Mouse (Mus musculus) NIH3T3 (cell line): ENCODE data around the gene Lgr5.

ENCODE experiments used
- DNase-seq: peaks from one replicate; pipeline ENCODE4 v3.0.0-alpha.2; 2012; ENCODE audit warnings: low read depth

Lgr5 gene

DNA sequence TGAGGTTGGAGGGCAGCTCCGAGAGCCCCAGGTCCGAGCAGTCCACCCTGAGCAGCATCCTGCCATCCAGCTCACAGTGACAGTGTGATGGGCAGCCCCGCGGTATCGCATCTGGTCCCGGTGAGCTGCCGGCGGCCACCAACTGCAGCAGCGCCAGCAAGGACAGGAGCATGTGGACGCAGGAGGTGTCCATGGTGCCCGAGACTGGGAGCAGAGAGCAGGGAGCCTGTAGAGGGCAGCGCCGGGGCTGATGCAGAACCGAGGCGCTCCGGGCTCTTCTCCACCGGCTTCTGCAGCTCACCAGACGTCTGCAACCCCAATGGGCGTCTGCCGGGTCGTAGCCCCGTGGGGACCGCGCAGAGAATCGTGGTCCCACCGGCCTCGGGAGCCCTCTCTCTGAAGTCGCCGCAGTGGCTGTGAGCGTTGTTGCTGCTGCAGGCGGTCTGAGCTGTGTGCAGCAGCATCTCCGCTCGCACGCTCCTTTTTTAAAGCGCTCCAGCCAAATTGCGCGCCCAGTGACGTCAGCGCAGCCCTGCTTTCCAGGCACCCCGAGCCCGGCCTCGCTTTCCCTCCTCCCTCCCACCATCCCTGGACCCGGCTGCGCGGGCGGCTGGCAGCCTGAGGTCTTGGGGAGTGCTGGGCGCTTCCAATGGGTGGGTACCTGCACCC lies at the start of gene Lgr5:
TSS of gene Lgr5 (minus strand) at position 480 of the 669 bp plus-strand sequence.
- peak; percentile 38 for DNase-seq

DNA sequence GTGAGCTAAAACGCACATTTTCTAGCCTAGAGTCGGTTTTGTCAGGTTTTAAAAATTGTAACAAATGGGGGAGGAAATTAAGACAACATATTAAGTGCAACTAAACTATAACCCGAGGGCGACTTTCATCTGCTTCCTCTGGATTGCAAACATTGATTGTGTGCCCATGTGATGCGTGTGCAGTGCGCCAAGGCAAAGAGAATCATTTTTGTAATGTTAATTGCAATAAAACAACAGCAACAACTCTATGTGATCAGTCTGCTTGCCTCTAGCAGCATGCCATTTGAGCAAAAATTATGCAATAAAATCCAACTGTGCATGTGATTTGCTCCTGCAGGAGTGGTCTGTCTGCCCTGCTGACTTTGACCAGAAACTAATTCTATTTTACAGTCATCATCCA lies 39.1 kb upstream of the Lgr5 start:
- no peak for DNase-seq

GRCm38 (mm10) chr10:115624957-115625356 lies 37.4 kb upstream of the Lgr5 start:
- no peak for DNase-seq

DNA sequence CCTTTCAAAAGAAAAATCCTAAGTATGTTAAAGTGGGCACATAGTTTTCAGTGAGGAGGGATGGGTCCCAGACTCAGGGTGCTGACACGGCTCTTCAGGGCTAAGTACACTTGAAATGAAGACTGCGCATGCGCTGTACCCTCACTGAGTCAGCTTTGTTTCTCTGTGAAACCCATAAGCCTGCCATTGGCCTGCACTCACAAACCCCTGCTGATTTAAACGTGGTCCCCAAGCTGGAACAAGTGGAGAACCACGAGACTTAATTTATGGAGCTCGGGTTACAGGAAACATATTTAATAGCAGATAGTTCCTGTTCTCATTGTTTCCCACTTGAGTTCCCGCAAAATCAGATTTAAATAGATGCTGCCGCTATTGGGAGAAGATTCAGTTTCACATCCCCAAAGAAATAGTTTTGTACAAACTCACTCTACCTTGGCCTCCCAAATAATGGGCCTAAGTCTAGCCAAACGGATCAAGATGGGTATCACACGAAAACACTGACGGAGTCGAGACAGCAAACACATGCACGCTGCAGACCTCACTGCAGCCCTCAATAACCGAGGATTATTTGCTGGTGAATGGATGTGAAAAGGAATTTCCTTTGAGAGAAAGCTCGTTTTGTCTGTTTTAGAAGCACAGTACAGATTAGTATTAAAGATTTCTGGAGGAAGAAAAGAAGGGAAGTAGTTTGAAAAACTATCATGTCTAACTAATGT lies 36.5 kb upstream of the Lgr5 start:
- DNase-seq = no peak

DNA sequence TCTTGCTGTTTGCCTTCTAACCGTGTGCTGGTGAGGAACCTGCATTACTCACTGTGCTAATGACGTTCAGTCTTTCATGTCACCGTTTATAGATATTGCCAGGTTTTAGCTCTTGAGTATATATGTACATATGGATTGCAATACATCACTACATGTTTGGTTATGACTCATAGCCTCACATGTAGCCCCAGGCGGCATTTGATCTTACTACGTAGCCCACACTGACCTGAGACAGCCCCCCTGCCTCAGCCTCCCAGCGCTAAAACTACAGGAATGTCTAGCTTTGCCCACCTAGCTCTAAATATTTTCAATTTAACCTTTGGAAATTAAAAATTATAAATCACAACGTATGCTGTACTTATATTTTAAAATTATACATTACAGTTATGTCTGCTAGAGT lies 35.9 kb upstream of the Lgr5 start:
- DNase-seq = no peak

- no peak for DNase-seq
Observed at GRCm38 (mm10) chr10:115618288-115618856, 30.8 kb upstream of the Lgr5 start.

- peak; percentile 75 for DNase-seq
Observed at GRCm38 (mm10) chr10:115617456-115618287, 30.1 kb upstream of the Lgr5 start.

DNA sequence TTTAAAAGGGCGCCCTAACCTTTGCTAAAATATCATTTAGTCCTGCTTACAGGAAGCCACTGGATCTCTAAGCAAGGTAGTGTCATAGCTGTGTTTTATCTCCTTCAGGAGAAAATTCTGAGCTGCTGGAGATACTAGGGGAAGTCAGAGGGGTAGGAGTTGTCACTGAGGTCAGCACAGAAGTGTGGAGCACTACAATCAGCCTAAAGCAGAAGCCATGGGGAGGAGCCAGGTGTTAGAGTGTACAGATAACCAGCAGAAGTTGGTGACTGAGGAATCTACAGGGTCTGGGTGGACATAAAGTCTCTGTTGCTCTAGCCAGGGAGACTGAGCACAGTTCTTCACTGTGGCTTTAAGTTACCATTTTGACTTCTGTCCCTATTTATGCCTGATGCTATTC lies 8.2 kb upstream of the Lgr5 start:
- no peak for DNase-seq

- DNase-seq = peak; percentile 52
Observed at GRCm38 (mm10) chr10:115593651-115594050, 6.1 kb upstream of the Lgr5 start.

DNA sequence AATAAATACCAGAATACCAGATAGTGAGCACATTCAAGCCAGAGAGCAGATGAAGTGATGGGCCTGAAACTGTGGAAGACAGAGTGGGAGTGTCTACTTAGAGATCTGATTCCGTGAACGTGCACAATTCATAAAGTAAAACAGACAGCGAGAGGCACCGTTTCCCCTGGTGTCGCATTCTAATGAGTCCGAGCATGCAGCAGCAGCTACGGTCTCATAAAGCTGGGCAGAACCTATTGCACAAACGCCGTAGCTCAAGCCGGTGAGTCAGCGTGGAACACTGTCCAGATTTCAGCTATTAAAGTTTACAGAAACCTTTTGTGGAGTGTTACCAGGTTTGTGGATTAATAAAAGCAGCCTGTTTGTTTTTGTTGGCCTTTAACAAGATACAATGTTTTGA lies 5.6 kb upstream of the Lgr5 start:
- DNase-seq = peak; percentile 88

GRCm38 (mm10) chr10:115587979-115588378 lies 399 bp upstream of the Lgr5 start:
- DNase-seq = no peak

DNA sequence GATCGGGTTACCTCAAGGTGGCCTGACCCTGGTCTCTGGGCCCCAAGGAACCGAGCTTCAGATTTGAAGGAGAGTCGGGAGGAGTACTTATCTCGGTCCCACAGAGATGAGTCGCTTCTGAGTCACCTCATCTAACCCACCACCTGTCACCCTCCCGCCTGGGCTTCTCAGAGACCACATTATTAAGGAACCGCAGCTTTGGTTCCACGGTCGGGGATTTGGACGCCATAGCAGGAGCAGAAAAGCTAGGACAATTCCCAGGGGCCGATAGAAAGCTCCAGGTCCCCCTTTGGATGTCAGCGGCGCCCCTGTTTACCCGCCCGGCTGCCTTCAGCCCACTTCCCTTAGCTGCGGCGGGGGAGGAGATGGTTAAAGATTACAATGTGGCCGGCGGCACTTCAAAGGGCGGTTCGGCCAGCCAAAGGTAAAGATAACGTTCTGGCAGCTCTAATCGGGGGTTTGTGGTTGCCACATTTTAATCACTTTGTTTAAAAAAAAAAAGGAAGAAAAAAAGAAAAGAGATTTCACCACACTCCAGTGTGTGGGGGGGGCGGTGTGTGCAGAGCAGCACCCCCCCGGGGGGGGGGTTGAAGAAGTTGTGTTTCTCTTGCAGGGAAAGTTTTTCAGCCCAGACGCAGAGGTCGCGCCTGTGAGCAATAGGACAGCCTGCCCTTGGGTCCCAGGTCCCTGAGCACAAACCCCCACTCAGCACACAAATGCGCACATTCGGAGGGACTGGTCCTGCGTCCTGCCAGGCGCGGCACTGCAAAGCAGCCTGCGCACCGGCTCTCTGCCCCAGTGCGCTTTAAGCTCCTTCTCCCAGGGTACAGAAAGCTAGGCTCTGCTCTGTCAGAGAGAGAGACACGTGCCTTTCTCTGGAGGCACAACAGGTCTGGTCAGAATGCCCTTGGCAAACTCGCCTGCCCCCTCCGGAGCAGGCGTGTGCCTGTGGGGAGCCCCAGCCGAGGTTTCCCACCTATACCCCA lies 1.0 kb downstream of the Lgr5 start:
- DNase-seq = peak; percentile 7

DNA sequence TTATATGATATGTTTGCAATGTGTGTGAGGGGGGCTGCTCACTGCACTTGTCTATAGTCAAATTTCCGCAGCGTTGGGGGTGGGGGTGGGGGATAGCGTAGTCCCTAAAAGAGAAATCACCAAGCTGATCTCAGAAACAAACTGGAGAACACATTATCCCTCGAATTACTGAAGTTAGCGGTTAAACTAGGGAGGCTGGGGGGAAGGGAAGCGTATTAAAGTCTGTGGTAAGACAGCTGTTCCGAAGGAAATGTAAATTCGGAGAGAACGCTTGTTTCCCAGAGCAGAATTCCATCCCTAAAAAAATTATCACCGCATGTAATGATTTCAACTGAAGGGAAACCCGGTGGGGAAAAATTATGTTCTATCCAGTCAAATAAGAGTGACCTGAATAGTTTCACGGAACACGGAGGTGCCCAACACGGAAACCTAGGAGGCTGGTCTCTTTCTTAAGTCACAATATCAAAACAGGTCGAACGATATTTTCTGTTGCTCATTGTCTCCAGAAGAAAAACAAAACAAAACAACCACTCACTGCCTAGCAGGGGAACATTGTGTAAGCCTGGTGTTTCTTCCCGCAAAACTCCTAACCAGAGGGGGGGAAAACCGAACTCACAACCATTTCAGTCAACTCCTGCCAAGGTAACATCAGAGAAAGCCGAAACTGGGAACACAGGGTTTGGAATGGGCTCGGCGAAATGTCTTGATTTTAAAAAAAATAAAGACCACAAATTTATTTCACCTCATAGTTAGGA lies 1.9 kb downstream of the Lgr5 start:
- DNase-seq = no peak

GRCm38 (mm10) chr10:115584656-115585055 lies 2.9 kb downstream of the Lgr5 start:
- no peak for DNase-seq

- no peak for DNase-seq
Observed at GRCm38 (mm10) chr10:115583071-115583470, 4.5 kb downstream of the Lgr5 start.

- DNase-seq = no peak
Observed at GRCm38 (mm10) chr10:115581971-115582370, 5.6 kb downstream of the Lgr5 start.

DNA sequence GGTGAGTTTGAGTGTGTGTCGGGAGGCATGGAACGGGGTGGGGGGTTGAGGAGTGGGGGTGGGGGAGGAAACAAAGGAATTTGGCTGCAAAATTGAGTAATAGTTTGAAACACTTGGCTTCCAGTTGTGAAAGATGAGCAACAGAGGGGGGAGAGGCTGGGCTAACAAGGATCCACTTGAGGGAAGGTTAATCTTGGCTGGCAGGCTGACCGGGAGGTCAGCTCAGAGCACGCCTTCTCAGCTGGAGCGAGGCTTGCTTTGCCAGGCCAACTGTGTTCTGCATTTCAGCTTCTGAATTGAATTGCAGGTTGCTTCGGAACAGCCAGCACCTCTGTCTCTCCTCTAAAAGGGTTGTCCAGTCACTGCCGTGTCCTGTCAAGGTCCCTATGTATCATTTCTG lies 8.1 kb downstream of the Lgr5 start:
- DNase-seq = no peak

DNA sequence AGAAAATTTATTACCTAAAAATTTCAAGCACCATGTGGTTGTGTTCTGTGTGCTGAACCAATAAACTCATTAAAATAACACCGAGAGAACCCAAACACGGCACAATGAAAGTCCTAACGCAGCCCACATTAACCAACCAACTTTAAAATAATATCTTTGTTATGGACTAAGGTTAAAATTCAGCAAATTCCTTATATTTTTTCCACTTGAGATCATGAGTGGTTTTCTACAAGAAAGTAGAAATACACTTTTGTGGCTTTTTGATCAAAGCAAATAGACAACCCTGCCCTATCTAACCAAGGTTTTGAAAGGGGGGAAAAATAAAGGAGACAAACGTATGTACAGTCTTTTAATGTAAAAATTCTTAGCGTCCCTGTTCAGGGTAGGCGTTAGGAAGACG lies 8.5 kb downstream of the Lgr5 start:
- DNase-seq = no peak

- DNase-seq = no peak
Observed at GRCm38 (mm10) chr10:115571734-115572440, 15.7 kb downstream of the Lgr5 start.

DNA sequence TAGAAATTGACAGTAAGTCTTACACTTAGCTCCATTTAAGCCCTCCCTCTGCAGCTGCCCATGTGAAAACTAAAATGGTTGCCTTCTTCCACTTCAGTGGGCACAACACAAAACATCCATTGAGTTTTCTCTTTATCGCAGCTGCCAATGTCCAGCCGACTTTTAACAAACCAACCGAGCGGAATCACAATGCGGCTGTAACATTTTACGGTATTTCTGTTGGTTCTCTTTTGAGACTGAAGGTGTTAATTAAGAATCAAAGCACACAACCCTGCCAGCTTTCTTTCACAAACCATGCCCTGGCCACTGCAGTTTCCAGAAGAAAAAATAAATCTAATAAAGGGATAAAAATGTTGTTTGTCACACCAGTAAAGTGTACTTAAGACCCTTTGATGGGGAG lies 16.3 kb downstream of the Lgr5 start:
- no peak for DNase-seq
